Mouse (Mus musculus) midbrain, postnatal 0 days (tissue): ENCODE data around the gene Best3. TPM values are rescaled to one million over a fixed set of nuclear protein-coding genes. Genes with fewer than 3 reads are reported as not detected.

ENCODE experiments used
- ATAC-seq: fragments of 200-750 bp; cut with Nextera tagmentation; 2 replicates; pipeline ENCODE4 v1.8.0; 2017; ENCODE audit warnings: moderate number of reproducible peaks, mild to moderate bottlenecking, moderate TSS enrichment, moderate library complexity; ENCODE audit not compliant: low FRiP score
- DNase-seq: peaks from one replicate; pipeline ENCODE4 v3.0.0-alpha.2; 2015; ENCODE audit warnings: low spot score
- H3K27ac ChIP-seq: fragments of 300-500 bp; sonication (generic); 2 replicates; pipeline ENCODE4 v1.5.1; 2014; ENCODE audit warnings: low read depth, mild to moderate bottlenecking, low read length, mixed read lengths
- H3K27me3 ChIP-seq: fragments of 300-500 bp; sonication (generic); 2 replicates; pipeline ENCODE4 v1.6.1; 2014; ENCODE audit warnings: low read length, control low read depth, mixed read lengths; ENCODE audit not compliant: insufficient read depth
- H3K36me3 ChIP-seq: fragments of 300-500 bp; sonication (generic); 2 replicates; pipeline ENCODE4 v1.6.1; 2014; ENCODE audit warnings: low read length, control low read depth, mixed read lengths; ENCODE audit not compliant: insufficient read depth
- H3K4me1 ChIP-seq: fragments of 300-500 bp; sonication (generic); 2 replicates; pipeline ENCODE4 v1.6.1; 2014; ENCODE audit warnings: mild to moderate bottlenecking, control low read depth, antibody characterized with exemption, low read length, mixed read lengths; ENCODE audit not compliant: insufficient read depth
- H3K4me2 ChIP-seq: fragments of 300-500 bp; sonication (generic); 2 replicates; pipeline ENCODE4 v1.6.1; 2014; ENCODE audit warnings: low read depth, mild to moderate bottlenecking, low read length, mixed read lengths; ENCODE audit not compliant: poor library complexity, severe bottlenecking
- H3K4me3 ChIP-seq: fragments of 300-500 bp; sonication (generic); 2 replicates; pipeline ENCODE4 v1.5.1; 2014; ENCODE audit warnings: low read depth, mild to moderate bottlenecking, low read length, moderate library complexity
- H3K9ac ChIP-seq: fragments of 300-500 bp; sonication (generic); replicated peaks from 2 replicates; pipeline ENCODE4 v1.6.1; 2014; ENCODE audit warnings: mild to moderate bottlenecking, low read length, moderate library complexity, mixed read lengths; ENCODE audit not compliant: poor library complexity, severe bottlenecking
- H3K9me3 ChIP-seq: fragments of 300-500 bp; sonication (generic); 2 replicates; pipeline ENCODE4 v1.6.1; 2016; ENCODE audit warnings: low read length, control low read depth
- CTCF ChIP-seq: IDR thresholded peaks from 2 replicates; pipeline ENCODE4 v1.5.1; 2016; ENCODE audit warnings: antibody characterized with exemption, mild to moderate bottlenecking
- WGBS: fragments of 180-500 bp; shearing (Covaris S2); extraction: QIAGEN DNeasy Blood & Tissue Kit; methylation state at CpG from one replicate; pipeline ENCODE4 v1.1.7; 2014; 5-methylcytosine and 5-hydroxymethylcytosine counted together
- polyA plus RNA-seq: library from polyadenylated mRNA; unstranded; fragments of >200 nt; fragmentation: Nextera tagmentation; extraction: Ambion mirVana; gene quantifications from 2 replicates; pipeline ENCODE4 v1.2.1, GENCODE M21; 2015
- total RNA-seq: library from RNA; depleted of rRNA; stranded (reverse); fragments of >200 nt; gene quantifications from 2 replicates; pipeline ENCODE4 v1.2.3, GENCODE M21; 2014; rRNA removed

Gene Best3
- total and polyA plus RNA-seq, 2 experiments from 2014 or later: 0.11 to 0.27 TPM

DNA sequence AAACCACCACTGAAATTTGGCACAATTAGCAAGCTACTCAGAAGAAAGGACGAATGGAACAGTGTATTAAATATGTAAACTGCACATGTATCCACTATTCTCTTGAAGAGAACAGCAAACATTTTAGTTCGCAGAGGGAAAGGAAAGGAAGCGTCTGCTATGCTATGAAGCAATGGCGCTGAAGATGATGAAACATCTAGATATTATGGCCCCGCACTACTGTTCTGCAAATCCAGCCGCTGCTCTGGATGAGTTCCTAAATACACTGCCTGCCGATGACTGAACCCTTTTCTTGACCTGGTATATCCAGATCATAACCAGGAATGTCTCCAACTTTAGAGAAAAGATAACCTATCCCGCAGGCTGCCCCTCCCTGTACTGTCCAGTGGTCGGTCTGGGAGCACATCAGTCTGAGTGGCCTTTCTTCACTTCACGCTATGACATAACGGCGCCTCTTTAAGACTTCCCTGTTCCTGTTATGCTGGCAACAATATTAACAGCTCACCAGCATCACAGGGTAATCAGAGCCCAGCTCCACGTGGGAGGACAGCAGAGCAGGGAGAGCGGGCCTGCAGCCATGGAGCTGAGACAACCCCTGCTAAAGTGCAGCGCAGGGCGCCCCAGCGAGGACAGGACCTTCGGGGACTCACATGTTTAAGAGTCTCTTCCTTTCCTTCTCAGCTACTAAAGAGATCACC, 86.2 kb downstream of the Best3 start:
- Histone ChIP-seq H3K27me3 (no peaks in the 10 kb centered on the region), H3K9ac (no peak overlapping the region), H3K4me3 (no peak overlapping the region), H3K27ac (no peak overlapping the region), H3K36me3 (peaks cover 34% of the 10 kb centered on the region), H3K4me2 (no peak overlapping the region), H3K4me1 (no peaks in the 10 kb centered on the region), H3K9me3 (no peaks in the 10 kb centered on the region)
- no peak for TF ChIP-seq CTCF
- WGBS: 92% methylated on average over 18 of the region's 18 CpGs
- DNase-seq (no peak), ATAC-seq (no peak)

DNA sequence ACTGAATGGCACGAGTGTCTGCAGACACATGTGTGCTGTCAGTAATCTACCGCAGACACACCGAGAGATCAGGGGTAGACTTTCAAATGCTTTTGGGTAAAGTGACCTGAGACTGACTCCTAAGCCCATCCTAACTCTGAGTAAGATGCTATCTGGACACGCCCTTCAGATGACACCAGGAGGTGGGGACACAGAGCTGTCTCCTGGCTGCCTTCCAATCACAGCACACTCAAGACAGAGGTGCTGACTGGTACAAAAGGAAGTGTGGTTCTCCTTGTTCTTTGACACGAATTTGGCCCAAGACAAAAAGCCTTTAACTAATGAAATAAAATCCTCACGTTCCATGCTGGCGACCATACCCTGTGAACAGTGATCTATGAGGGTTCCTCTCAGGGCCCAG, 87.1 kb downstream of the Best3 start:
- Histone ChIP-seq H3K4me1 (no peaks in the 10 kb centered on the region), H3K27ac (no peak overlapping the region), H3K4me2 (no peak overlapping the region), H3K9me3 (no peaks in the 10 kb centered on the region), H3K36me3 (peaks cover 37% of the 10 kb centered on the region), H3K9ac (no peak overlapping the region), H3K27me3 (no peaks in the 10 kb centered on the region), H3K4me3 (no peak overlapping the region)
- no peak for TF ChIP-seq CTCF
- 85% methylated on average over 7 of the region's 7 CpGs for WGBS
- no peak for ATAC-seq
- no peak for DNase-seq

Other genes starting within 250 kb of the Best3 start
- gene Myrfl, start 89.4 kb upstream of the Best3 start, total RNA-seq: 0.11 TPM in 1 of 2 replicates, not detected in the other
- 0.09 TPM in 2 replicates for gene Myrfl, start 89.4 kb upstream of the Best3 start, polyA plus RNA-seq
- gene Rab3ip, start 35.5 kb upstream of the Best3 start, total RNA-seq: 99.8 and 142 TPM in 2 replicates
- 34.4 and 34.6 TPM in 2 replicates for gene Rab3ip, start 35.5 kb upstream of the Best3 start, polyA plus RNA-seq
- gene Gm10271, start 13.7 kb upstream of the Best3 start, total RNA-seq: not detected in 2 replicates
- not detected in 2 replicates for gene Gm10271, start 13.7 kb upstream of the Best3 start, polyA plus RNA-seq
- not detected in 2 replicates for gene Lrrc10, start 59.0 kb downstream of the Best3 start, total RNA-seq
- not detected in 2 replicates for gene Lrrc10, start 59.0 kb downstream of the Best3 start, polyA plus RNA-seq
- 231 and 277 TPM in 2 replicates for gene Cct2, start 77.5 kb downstream of the Best3 start, total RNA-seq
- gene Cct2, start 77.5 kb downstream of the Best3 start, polyA plus RNA-seq: 208 and 213 TPM in 2 replicates
- 20.3 and 23.4 TPM in 2 replicates for gene Frs2, start 162.2 kb downstream of the Best3 start, total RNA-seq
- gene Frs2, start 162.2 kb downstream of the Best3 start, polyA plus RNA-seq: 15.2 and 17.3 TPM in 2 replicates
- 79.0 and 90.4 TPM in 2 replicates for gene Yeats4, start 238.2 kb downstream of the Best3 start, total RNA-seq
- 104 and 107 TPM in 2 replicates for gene Yeats4, start 238.2 kb downstream of the Best3 start, polyA plus RNA-seq